Mouse (Mus musculus) megakaryocyte, adult 5-6 weeks (primary cell): ENCODE results near the gene Vmn1r208. TPM values are rescaled to one million over a fixed set of nuclear protein-coding genes. Genes with fewer than 3 reads are reported as not detected.
"Not testable (repeated sequence)": the region's sequence is repeated elsewhere in the genome, so short reads cannot be mapped to it uniquely, and the experiment has no call there.

ENCODE experiments used
- ATAC-seq: 2 replicates; pipeline ENCODE4 v1.8.0; 2016; ENCODE audit warnings: mild to moderate bottlenecking, inconsistent platforms; ENCODE audit not compliant: poor library complexity, severe bottlenecking
- total RNA-seq, 2 experiments: library from RNA; stranded (forward) in 1 of 2; stranded (reverse) in 1 of 2; fragments of 153-499, 151-499 nt in 1 of 2; fragments of 221-1000, 200-1000 nt in 1 of 2; gene quantifications; 2 replicates each; pipeline versions ENCODE4 v1.2.3 to v1.2.4; 2015 to 2017

The Vmn1r208 gene
- total RNA-seq (2015) = not detected in 2 replicates
- total RNA-seq (2017) = not detected in 2 replicates

- not testable (repeated sequence) for ATAC-seq
Observed at GRCm38 (mm10) chr13:22777300-22777699, at the start of gene Vmn1r208. Gene Vmn1r208 (minus strand): TSS chr13:22777400.

GRCm38 (mm10) chr13:22821601-22822000 lies 44.4 kb upstream of the Vmn1r208 start:
- not testable (repeated sequence) for ATAC-seq

DNA sequence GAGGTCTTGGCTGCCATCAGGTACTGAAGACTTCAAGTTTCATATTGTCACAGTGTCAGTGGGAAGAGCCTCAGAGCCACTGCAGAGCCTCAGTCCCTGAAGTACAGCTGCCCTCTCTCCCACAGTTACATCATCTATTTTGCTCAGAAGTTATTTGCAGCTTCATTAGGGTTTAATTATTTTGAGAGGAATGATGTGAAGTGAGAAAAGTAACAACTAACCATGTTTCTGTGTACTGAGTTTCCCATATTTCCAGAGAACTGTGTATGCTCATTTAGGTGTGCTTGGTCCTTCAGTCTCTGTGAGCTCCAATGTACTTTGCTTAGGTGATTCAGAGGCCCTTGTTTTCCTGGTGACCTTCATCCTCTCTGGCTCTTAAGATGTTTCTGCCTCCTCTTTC lies 32.4 kb upstream of the Vmn1r208 start, which contains the start of gene Vmn1r209:
Gene Vmn1r209, minus strand, starts transcription at position 101 of the 400 bp plus-strand sequence.
- ATAC-seq = not testable (repeated sequence)

DNA sequence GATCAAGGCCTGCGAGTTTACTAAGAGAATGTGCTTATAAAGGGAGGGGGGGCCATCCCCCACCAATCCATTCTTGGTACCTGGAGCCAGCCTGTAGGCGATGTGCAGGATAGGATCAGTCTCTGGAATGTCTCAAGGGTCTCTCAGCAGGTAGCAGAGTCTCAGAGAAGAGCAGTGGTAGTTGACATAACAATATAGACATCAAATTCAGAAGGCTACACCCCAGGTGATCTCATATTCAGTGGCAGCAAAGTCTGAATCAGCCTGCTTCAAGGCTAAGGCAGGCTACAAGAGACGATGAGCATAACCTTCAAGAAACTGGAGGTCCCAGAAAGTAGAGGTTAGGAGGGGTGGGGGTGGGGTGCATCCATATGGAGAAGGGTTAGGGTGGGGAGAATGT lies 10.9 kb upstream of the Vmn1r208 start:
- ATAC-seq = not testable (repeated sequence)

- ATAC-seq = not testable (repeated sequence)
Observed at GRCm38 (mm10) chr13:22784159-22784558, 7.0 kb upstream of the Vmn1r208 start.

DNA sequence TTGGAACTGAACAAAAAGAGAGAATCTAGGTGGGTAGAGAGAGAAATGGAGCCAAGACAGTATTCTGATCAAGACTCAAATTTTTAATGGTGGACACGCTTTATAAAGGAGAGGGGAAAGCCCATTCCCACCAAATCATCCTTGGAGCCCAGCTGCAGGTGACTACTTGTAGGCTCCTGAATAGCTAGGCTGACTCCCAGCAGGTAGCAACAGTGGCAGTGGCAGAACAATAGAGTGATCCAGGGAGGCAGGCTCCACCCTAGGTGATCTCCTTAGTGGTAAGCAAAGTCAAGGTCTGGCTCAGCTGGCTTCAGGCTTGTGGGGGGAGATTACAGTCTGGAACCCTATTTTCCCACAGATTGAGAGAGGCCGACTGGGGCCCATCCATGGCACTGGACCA lies 5.6 kb downstream of the Vmn1r208 start:
- not testable (repeated sequence) for ATAC-seq

DNA sequence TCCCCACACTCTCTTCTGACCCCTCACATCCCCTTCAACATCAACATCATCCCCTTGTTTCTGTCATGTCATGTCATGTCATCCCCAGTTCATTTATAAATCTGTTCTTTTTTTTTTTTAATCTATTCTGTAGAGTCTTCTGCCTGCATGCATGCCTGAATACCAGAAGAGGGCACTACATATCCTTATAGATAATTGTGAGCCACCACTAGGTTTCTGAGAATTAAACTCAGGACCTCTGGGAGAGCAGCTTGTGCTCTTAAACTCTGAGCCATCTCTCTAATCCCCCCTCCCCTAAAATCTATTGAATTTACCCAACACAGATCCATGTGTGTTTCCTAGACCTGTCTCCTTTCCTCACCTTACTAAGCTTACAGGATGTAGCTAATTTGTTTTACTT lies 29.7 kb downstream of the Vmn1r208 start:
- no peak for ATAC-seq

- ATAC-seq = not testable (repeated sequence)
Observed at GRCm38 (mm10) chr13:22729529-22729928, 47.7 kb downstream of the Vmn1r208 start, which contains the start of gene Vmn1r207-ps. Gene Vmn1r207-ps (minus strand): TSS chr13:22729629.

Other genes with a start within 250 kb of the Vmn1r208 start
- not detected in 2 replicates for gene Vmn1r204, start 224.2 kb downstream of the Vmn1r208 start, total RNA-seq (2015)
- not detected in 2 replicates for gene Vmn1r204, start 224.2 kb downstream of the Vmn1r208 start, total RNA-seq (2017)
- gene Vmn1r205, start 184.4 kb downstream of the Vmn1r208 start, total RNA-seq (2015) = not detected in 2 replicates
- not detected in 2 replicates for gene Vmn1r205, start 184.4 kb downstream of the Vmn1r208 start, total RNA-seq (2017)
- gene Vmn1r206, start 153.1 kb downstream of the Vmn1r208 start, total RNA-seq (2015) = not detected in 2 replicates
- not detected in 2 replicates for gene Vmn1r206, start 153.1 kb downstream of the Vmn1r208 start, total RNA-seq (2017)
- gene Vmn1r207-ps, start 47.8 kb downstream of the Vmn1r208 start, total RNA-seq (2015) = not detected in 2 replicates
- not detected in 2 replicates for gene Vmn1r207-ps, start 47.8 kb downstream of the Vmn1r208 start, total RNA-seq (2017)
- not detected in 2 replicates for gene Vmn1r209, start 32.3 kb upstream of the Vmn1r208 start, total RNA-seq (2015)
- not detected in 2 replicates for gene Vmn1r209, start 32.3 kb upstream of the Vmn1r208 start, total RNA-seq (2017)
- not detected in 2 replicates for gene Vmn1r210, start 53.9 kb upstream of the Vmn1r208 start, total RNA-seq (2015)
- gene Vmn1r210, start 53.9 kb upstream of the Vmn1r208 start, total RNA-seq (2017) = not detected in 2 replicates
- gene Vmn1r211, start 80.2 kb upstream of the Vmn1r208 start, total RNA-seq (2015) = not detected in 2 replicates
- gene Vmn1r211, start 80.2 kb upstream of the Vmn1r208 start, total RNA-seq (2017) = not detected in 2 replicates
- not detected in 2 replicates for gene Vmn1r212, start 106.8 kb upstream of the Vmn1r208 start, total RNA-seq (2015)
- gene Vmn1r212, start 106.8 kb upstream of the Vmn1r208 start, total RNA-seq (2017) = not detected in 2 replicates
- gene Vmn1r213, start 230.3 kb upstream of the Vmn1r208 start, total RNA-seq (2015) = not detected in 2 replicates
- gene Vmn1r213, start 230.3 kb upstream of the Vmn1r208 start, total RNA-seq (2017) = not detected in 2 replicates